Mouse (Mus musculus): ENCODE data around the gene Synm.

GRCm38 (mm10) chr7:67728203-67728602, 31.3 kb downstream of the Synm start:
- TF ChIP-seq POLR2A (IDR thresholded peaks at IDR 0.05; ENCODE audit: borderline replicate concordance, low read depth, low read length), result no peak
- TF ChIP-seq CTCF (IDR thresholded peaks at IDR 0.05; ENCODE audit: low read depth, low read length), result no peak

Data from bone marrow macrophage, adult 2 months (primary cell).